Mouse (Mus musculus): ENCODE results near the gene Tmod3. TPM values are rescaled to one million over a fixed set of nuclear protein-coding genes. Genes with fewer than 3 reads are reported as not detected.

Gene Tmod3
- polyA plus RNA-seq, 1 experiment: 46.5 TPM

GRCm38 (mm10) chr9:75479106-75479725, 80.2 kb downstream of the Tmod3 start:
- TF ChIP-seq POLR2A (IDR thresholded peaks at IDR 0.05; ENCODE audit: borderline replicate concordance, extremely low read depth, low read depth, low read length) (no peak), CTCF (IDR thresholded peaks at IDR 0.05; ENCODE audit: insufficient read depth, low read length) (no peak)
- Histone ChIP-seq H3K4me1 (ENCODE audit: control insufficient read depth, insufficient read depth, low read length) (no peaks in the 10 kb centered on the region), H3K4me3 (replicated peaks; ENCODE audit: extremely low read depth, low read depth, low read length) (no peak overlapping the region)
- WGBS: 68% methylated on average over 8 of the region's 8 CpGs
- DNase-seq: no peak

DNA sequence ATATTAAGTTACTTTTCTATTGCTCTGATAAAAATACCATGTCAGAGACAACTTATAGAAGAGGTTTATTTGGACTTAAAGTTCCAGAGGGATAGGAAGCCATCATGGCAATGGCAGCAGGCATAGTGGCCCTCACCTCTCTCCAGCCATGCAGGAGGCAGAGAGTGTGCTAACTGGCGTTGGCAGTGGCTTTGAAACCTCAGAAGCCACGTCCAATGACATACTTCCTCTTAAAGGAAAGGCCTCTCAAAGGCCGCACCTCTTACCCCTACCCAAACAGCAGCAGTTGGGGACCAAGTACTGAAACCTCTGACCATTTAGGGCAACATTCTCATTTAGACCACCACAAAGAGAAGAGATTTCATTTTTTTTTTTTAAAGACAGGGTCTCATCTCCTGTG, 82.2 kb downstream of the Tmod3 start:
- 61% methylated on average over 3 of the region's 3 CpGs for WGBS
- DNase-seq: no peak
- Histone ChIP-seq H3K4me1 (ENCODE audit: control insufficient read depth, insufficient read depth, low read length) (no peaks in the 10 kb centered on the region), H3K4me3 (replicated peaks; ENCODE audit: extremely low read depth, low read depth, low read length) (no peak overlapping the region)
- no peak for TF ChIP-seq POLR2A (IDR thresholded peaks at IDR 0.05; ENCODE audit: borderline replicate concordance, extremely low read depth, low read depth, low read length)

GRCm38 (mm10) chr9:75468297-75468696, 91.2 kb downstream of the Tmod3 start:
- WGBS: 82% methylated on average over 14 of the region's 14 CpGs
- no peak for DNase-seq

DNA sequence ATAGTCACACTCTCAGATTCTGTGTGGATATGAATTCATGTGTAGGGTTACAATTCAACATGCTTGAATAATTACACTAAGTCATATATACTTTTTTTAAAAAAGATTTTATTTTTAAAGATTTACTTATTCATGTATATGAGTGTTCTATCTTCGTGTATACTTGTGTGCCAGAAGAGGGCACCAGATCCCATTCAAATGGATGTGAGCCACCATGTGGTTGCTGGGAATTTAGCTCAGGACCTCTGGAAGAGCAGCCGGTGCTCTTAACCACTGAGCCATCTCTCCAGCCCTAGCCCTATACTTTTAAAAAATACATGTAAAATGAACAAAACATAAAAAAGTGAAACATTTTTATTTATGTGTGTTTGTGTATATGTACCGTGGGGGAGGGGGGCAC, 91.9 kb downstream of the Tmod3 start:
- H3K4me3 ChIP-seq (replicated peaks; ENCODE audit: extremely low read depth, low read depth, low read length): no peak overlapping the region
- no peak for DNase-seq
- H3K4me1 ChIP-seq (ENCODE audit: control insufficient read depth, insufficient read depth, low read length): no peaks in the 10 kb centered on the region
- 96% methylated on average over 3 of the region's 3 CpGs for WGBS
- TF ChIP-seq CTCF (IDR thresholded peaks at IDR 0.05; ENCODE audit: insufficient read depth, low read length) (no peak), POLR2A (IDR thresholded peaks at IDR 0.05; ENCODE audit: borderline replicate concordance, extremely low read depth, low read depth, low read length) (no peak)

More at GRCm38 (mm10) chr9:75468297-75468696, 91.2 kb downstream of the Tmod3 start:
- Histone ChIP-seq H3K4me3 (replicated peaks; ENCODE audit: extremely low read depth, low read depth, low read length) (no peak overlapping the region), H3K4me1 (ENCODE audit: control insufficient read depth, insufficient read depth, low read length) (no peaks in the 10 kb centered on the region)
- no peak for TF ChIP-seq POLR2A (IDR thresholded peaks at IDR 0.05; ENCODE audit: borderline replicate concordance, extremely low read depth, low read depth, low read length)
- no peak for TF ChIP-seq CTCF (IDR thresholded peaks at IDR 0.05; ENCODE audit: insufficient read depth, low read length)

DNA sequence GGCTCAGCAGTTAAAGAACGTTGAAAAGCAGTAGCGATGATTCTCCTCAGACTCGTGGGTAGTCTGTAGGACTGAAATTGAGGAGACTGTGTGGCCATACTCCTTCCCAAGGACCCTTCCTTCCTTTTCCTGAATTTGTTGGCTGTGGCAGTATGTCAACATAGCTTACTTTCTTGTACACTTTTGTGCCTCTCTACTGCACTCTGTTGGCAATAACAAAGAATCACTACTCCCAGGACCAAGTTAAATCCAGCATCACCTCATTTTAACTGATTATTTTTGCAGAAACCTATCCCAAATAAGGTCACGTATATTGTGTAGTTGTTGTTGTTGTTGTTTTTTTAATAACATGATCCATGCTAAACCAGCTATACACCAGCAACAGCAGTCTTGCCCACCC, 92.8 kb downstream of the Tmod3 start:
- Histone ChIP-seq H3K4me3 (replicated peaks; ENCODE audit: extremely low read depth, low read depth, low read length) (no peak overlapping the region), H3K4me1 (ENCODE audit: control insufficient read depth, insufficient read depth, low read length) (no peaks in the 10 kb centered on the region)
- 87% methylated on average over 4 of the region's 4 CpGs for WGBS
- no peak for DNase-seq
- TF ChIP-seq POLR2A (IDR thresholded peaks at IDR 0.05; ENCODE audit: borderline replicate concordance, extremely low read depth, low read depth, low read length): no peak
- TF ChIP-seq CTCF (IDR thresholded peaks at IDR 0.05; ENCODE audit: insufficient read depth, low read length): no peak

- Histone ChIP-seq H3K4me1 (ENCODE audit: control insufficient read depth, insufficient read depth, low read length) (no peaks in the 10 kb centered on the region), H3K4me3 (replicated peaks; ENCODE audit: extremely low read depth, low read depth, low read length) (no peak overlapping the region)
- no peak for TF ChIP-seq CTCF (IDR thresholded peaks at IDR 0.05; ENCODE audit: insufficient read depth, low read length)
- no peak for TF ChIP-seq POLR2A (IDR thresholded peaks at IDR 0.05; ENCODE audit: borderline replicate concordance, extremely low read depth, low read depth, low read length)
- WGBS: 85% methylated on average over 9 of the region's 9 CpGs
- no peak for DNase-seq
These were observed 93.6 kb downstream of the Tmod3 start for GRCm38 (mm10) chr9:75465856-75466255.

GRCm38 (mm10) chr9:75463050-75463660, 96.3 kb downstream of the Tmod3 start:
- H3K4me1 ChIP-seq (ENCODE audit: control insufficient read depth, insufficient read depth, low read length): no peaks in the 10 kb centered on the region
- WGBS: 80% methylated on average over 8 of the region's 8 CpGs
- DNase-seq: no peak
- no peak for TF ChIP-seq CTCF (IDR thresholded peaks at IDR 0.05; ENCODE audit: insufficient read depth, low read length)
- no peak for TF ChIP-seq POLR2A (IDR thresholded peaks at IDR 0.05; ENCODE audit: borderline replicate concordance, extremely low read depth, low read depth, low read length)
- no peak overlapping the region for H3K4me3 ChIP-seq (replicated peaks; ENCODE audit: extremely low read depth, low read depth, low read length)

- Histone ChIP-seq H3K4me3 (replicated peaks; ENCODE audit: extremely low read depth, low read depth, low read length) (no peak overlapping the region), H3K4me1 (ENCODE audit: control insufficient read depth, insufficient read depth, low read length) (no peaks in the 10 kb centered on the region)
- WGBS: 84% methylated on average over 10 of the region's 10 CpGs
- no peak for DNase-seq
- TF ChIP-seq POLR2A (IDR thresholded peaks at IDR 0.05; ENCODE audit: borderline replicate concordance, extremely low read depth, low read depth, low read length) (no peak), CTCF (IDR thresholded peaks at IDR 0.05; ENCODE audit: insufficient read depth, low read length) (no peak)
These were observed 103.8 kb downstream of the Tmod3 start for GRCm38 (mm10) chr9:75455684-75456083.

DNA sequence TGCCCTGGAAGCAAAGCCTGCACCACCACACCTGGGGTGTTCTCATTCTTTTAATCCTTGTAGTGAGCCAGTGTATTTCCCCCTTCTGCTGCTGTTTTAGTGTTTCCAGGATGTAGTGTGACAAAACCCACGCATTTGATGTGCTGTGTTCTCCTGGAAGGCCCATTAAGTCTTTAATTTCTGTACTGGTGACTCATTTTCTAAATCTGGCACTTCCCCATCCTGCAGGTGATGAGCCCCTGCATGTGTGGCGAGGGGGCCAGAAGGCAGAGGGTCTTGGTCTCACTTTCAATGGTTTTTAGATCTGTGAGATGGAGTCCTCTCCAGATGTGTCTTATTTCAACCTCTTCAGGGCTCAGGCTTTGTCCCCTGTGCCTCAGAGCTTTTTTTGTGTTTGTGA, 105.5 kb downstream of the Tmod3 start:
- Histone ChIP-seq H3K4me1 (ENCODE audit: control insufficient read depth, insufficient read depth, low read length) (no peaks in the 10 kb centered on the region), H3K4me3 (replicated peaks; ENCODE audit: extremely low read depth, low read depth, low read length) (no peak overlapping the region)
- WGBS: 74% methylated on average over 2 of the region's 2 CpGs
- no peak for DNase-seq
- TF ChIP-seq CTCF (IDR thresholded peaks at IDR 0.05; ENCODE audit: insufficient read depth, low read length): no peak

GRCm38 (mm10) chr9:75448021-75448420, 111.4 kb downstream of the Tmod3 start:
- no peak overlapping the region for H3K4me3 ChIP-seq (replicated peaks; ENCODE audit: extremely low read depth, low read depth, low read length)
- no peaks in the 10 kb centered on the region for H3K4me1 ChIP-seq (ENCODE audit: control insufficient read depth, insufficient read depth, low read length)
- no peak for TF ChIP-seq POLR2A (IDR thresholded peaks at IDR 0.05; ENCODE audit: borderline replicate concordance, extremely low read depth, low read depth, low read length)
- TF ChIP-seq CTCF (IDR thresholded peaks at IDR 0.05; ENCODE audit: insufficient read depth, low read length): no peak
- DNase-seq: no peak
- WGBS: 80% methylated on average over 3 of the region's 3 CpGs

Other genes with a start within 250 kb of the Tmod3 start
- gene Bcl2l10, start 211.9 kb downstream of the Tmod3 start, polyA plus RNA-seq (2012; rRNA removed): 0.09 TPM in 1 of 2 replicates, not detected in the other
- 14.5 and 25.2 TPM in 2 replicates for gene Mapk6, start 149.7 kb downstream of the Tmod3 start, polyA plus RNA-seq (2012; rRNA removed)
- 2.5 and 4.1 TPM in 2 replicates for gene Leo1, start 118.1 kb downstream of the Tmod3 start, polyA plus RNA-seq (2012; rRNA removed)
- gene Tmod2, start 51.7 kb upstream of the Tmod3 start, polyA plus RNA-seq (2012; rRNA removed): 3.3 and 7.6 TPM in 2 replicates
- gene Lysmd2, start 66.1 kb upstream of the Tmod3 start, polyA plus RNA-seq (2012; rRNA removed): 60.6 and 73.7 TPM in 2 replicates
- 0.38 and 1.6 TPM in 2 replicates for gene Scg3, start 124.4 kb upstream of the Tmod3 start, polyA plus RNA-seq (2012; rRNA removed)
- 7.3 and 13.3 TPM in 2 replicates for gene Bmp5, start 215.7 kb upstream of the Tmod3 start, polyA plus RNA-seq (2012; rRNA removed)

Data from lung, adult 2 months (tissue).